Mouse (Mus musculus): Measurements from ENCODE around the gene Mpped2.

The Mpped2 gene

GRCm38 (mm10) chr2:106692783-106693701 lies at the start of gene Mpped2:
Gene Mpped2 (plus strand): TSS chr2:106693269.
- peak; percentile 66 for DNase-seq

GRCm38 (mm10) chr2:106644782-106645181 lies 48.3 kb upstream of the Mpped2 start:
- no peak for DNase-seq

- DNase-seq = peak; percentile 62
These were observed 43.1 kb upstream of the Mpped2 start for GRCm38 (mm10) chr2:106649686-106650570.

GRCm38 (mm10) chr2:106652151-106652550 lies 40.9 kb upstream of the Mpped2 start:
- no peak for DNase-seq

GRCm38 (mm10) chr2:106652741-106653140 lies 40.3 kb upstream of the Mpped2 start:
- no peak for DNase-seq

GRCm38 (mm10) chr2:106653261-106653660 lies 39.8 kb upstream of the Mpped2 start:
- no peak for DNase-seq

GRCm38 (mm10) chr2:106655271-106655670 lies 37.8 kb upstream of the Mpped2 start:
- DNase-seq = no peak

- DNase-seq = no peak
These were observed 27.8 kb upstream of the Mpped2 start for GRCm38 (mm10) chr2:106665271-106665670.

GRCm38 (mm10) chr2:106674319-106674718 lies 18.8 kb upstream of the Mpped2 start:
- DNase-seq = no peak

GRCm38 (mm10) chr2:106677449-106677848 lies 15.6 kb upstream of the Mpped2 start:
- DNase-seq = no peak

GRCm38 (mm10) chr2:106679720-106680455 lies 13.2 kb upstream of the Mpped2 start:
- no peak for DNase-seq

- DNase-seq = no peak
These were observed 9.8 kb upstream of the Mpped2 start for GRCm38 (mm10) chr2:106683185-106683831.

GRCm38 (mm10) chr2:106683832-106684231 lies 9.2 kb upstream of the Mpped2 start:
- no peak for DNase-seq

- no peak for DNase-seq
These were observed 1.2 kb upstream of the Mpped2 start for GRCm38 (mm10) chr2:106691753-106692363.

GRCm38 (mm10) chr2:106692405-106692782 lies 675 bp upstream of the Mpped2 start:
- DNase-seq = no peak

- DNase-seq = peak; percentile 65
These were observed 865 bp downstream of the Mpped2 start for GRCm38 (mm10) chr2:106693702-106694566.

GRCm38 (mm10) chr2:106694567-106694885 lies 1.5 kb downstream of the Mpped2 start:
- no peak for DNase-seq

- DNase-seq = peak; percentile 45
These were observed 2.0 kb downstream of the Mpped2 start for GRCm38 (mm10) chr2:106694886-106695733.

- peak; percentile 24 for DNase-seq
These were observed 2.6 kb downstream of the Mpped2 start for GRCm38 (mm10) chr2:106695734-106696022.

GRCm38 (mm10) chr2:106696372-106696771 lies 3.3 kb downstream of the Mpped2 start:
- no peak for DNase-seq

All from kidney, adult 18-20 months (tissue).